Mouse (Mus musculus) kidney, adult 2 months (tissue): ENCODE data around the gene Scaf11. TPM values are rescaled to one million over a fixed set of nuclear protein-coding genes. Genes with fewer than 3 reads are reported as not detected.

ENCODE experiments used
- DNase-seq: peaks from one replicate; pipeline ENCODE4 v3.0.0; 2021
- H3K27ac ChIP-seq: fragments of 200-500 bp; 2 replicates; pipeline ENCODE4 v1.5.1; 2012; ENCODE audit warnings: low read depth, low read length, control low read depth, inconsistent platforms; ENCODE audit not compliant: insufficient read depth
- H3K27me3 ChIP-seq: fragments of 200-500 bp; replicated peaks from 2 replicates; pipeline ENCODE4 v1.6.1; 2012; ENCODE audit warnings: mild to moderate bottlenecking, moderate library complexity, low read length, inconsistent platforms; ENCODE audit not compliant: control insufficient read depth, insufficient read depth
- H3K36me3 ChIP-seq: fragments of 200-500 bp; 2 replicates; pipeline ENCODE4 v1.6.1; 2012; ENCODE audit warnings: mild to moderate bottlenecking, moderate library complexity, low read length, inconsistent platforms; ENCODE audit not compliant: control insufficient read depth, insufficient read depth
- H3K4me1 ChIP-seq: fragments of 200-500 bp; 2 replicates; pipeline ENCODE4 v1.6.1; 2011; ENCODE audit warnings: low read length; ENCODE audit not compliant: control insufficient read depth, insufficient read depth
- H3K4me3 ChIP-seq: fragments of 200-500 bp; 2 replicates; pipeline ENCODE4 v1.5.1; 2011; ENCODE audit warnings: mild to moderate bottlenecking, low read depth, low read length, control low read depth; ENCODE audit not compliant: insufficient read depth
- CTCF ChIP-seq: fragments of 200-500 bp; conservative IDR thresholded peaks from 2 replicates; pipeline ENCODE4 v1.5.1; 2011; ENCODE audit warnings: low read depth, mild to moderate bottlenecking, control low read depth, low read length, moderate library complexity, mixed read lengths; ENCODE audit not compliant: insufficient read depth, insufficient read length
- POLR2A ChIP-seq: fragments of 200-500 bp; IDR thresholded peaks from one replicate; pipeline ENCODE4 v1.6.1; 2011; ENCODE audit warnings: low read depth, low read length, control low read depth
- WGBS: fragments of 180-500 bp; shearing (Covaris S2); methylation state at CpG from one replicate; pipeline ENCODE4 v1.1.7; 2018; 5-methylcytosine and 5-hydroxymethylcytosine counted together
- polyA plus RNA-seq: library from polyadenylated mRNA; depleted of rRNA; stranded (reverse); fragments of >200 nt; gene quantifications from 2 replicates; pipeline ENCODE4 v1.2.3, GENCODE M21; 2012

Gene Scaf11
- polyA plus RNA-seq, 1 experiment: 22.0 TPM

DNA sequence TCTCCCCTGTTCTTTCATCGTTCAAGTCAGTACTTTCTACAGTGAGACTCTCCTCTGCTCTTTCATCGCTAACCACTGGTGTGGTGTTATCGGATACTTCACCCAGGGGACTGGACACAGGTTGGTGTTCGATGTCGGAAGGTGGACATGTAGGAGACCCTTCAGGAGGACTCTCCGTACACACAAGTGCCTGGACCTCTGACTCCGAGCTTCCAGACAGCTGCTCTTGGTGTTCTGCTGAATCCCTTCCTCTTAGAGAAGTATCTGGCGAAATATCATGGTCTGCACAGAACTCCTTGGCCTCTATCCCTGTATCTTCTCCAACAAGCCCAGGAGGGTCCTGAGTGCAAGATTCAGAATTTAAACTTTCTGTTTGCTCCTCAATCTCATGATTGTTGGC lies 40.7 kb downstream of the Scaf11 start:
- DNase-seq: no peak
- peaks cover 18% of the 10 kb centered on the region for H3K36me3 ChIP-seq
- no peak overlapping the region for H3K27ac ChIP-seq
- no peak overlapping the region for H3K4me3 ChIP-seq
- H3K27me3 ChIP-seq: no peaks in the 10 kb centered on the region
- H3K4me1 ChIP-seq: no peaks in the 10 kb centered on the region
- 92% methylated on average over 8 of the region's 8 CpGs for WGBS
- TF ChIP-seq CTCF: no peak
- TF ChIP-seq POLR2A: no peak

DNA sequence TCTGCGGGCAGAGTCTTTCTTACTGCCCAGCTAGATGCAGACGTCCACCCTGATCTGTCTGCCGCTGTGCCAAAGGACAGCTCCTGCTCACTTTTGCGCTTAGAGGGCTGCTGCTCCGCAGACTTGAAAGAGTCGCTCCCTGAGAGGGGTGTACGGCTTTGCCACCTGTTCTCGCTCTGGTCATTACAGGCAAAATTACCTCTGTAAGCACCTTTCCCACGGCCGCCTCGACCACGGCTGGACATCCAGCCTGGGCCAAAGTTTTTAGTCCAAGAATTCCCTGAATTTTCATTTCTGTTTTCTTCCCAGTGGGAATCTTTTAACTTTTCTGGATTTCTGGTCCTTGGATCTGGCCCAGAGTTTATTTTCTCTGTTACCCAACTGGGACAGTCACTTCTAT lies 42.5 kb downstream of the Scaf11 start:
- Histone ChIP-seq H3K27ac (no peak overlapping the region), H3K36me3 (peaks cover 20% of the 10 kb centered on the region), H3K4me1 (no peaks in the 10 kb centered on the region), H3K4me3 (no peak overlapping the region), H3K27me3 (no peaks in the 10 kb centered on the region)
- TF ChIP-seq CTCF: no peak
- TF ChIP-seq POLR2A: no peak
- DNase-seq: no peak
- WGBS: 90% methylated on average over 12 of the region's 12 CpGs

DNA sequence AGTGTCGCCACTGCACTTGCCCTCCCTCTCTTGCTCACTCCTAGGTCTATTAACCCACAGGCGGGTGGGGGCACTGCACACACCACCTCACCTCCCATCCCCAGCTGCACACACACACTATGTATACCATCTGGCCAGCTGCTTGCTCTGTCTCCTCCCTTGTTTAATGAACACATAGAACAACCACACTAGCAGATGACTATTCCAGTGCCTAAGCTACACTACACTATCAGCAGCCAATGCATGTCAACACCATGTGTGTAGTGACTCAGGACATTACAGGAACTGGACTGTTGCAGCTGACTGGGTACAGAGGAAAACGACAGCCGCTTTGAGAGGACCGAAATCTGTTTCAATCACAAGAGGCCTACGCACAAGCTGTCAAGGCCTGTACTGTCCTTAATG lies 51.9 kb downstream of the Scaf11 start:
- TF ChIP-seq CTCF (no peak), POLR2A (no peak)
- Histone ChIP-seq H3K36me3 (no peaks in the 10 kb centered on the region; the same call in 1 of the 2 replicates), H3K27ac (no peak overlapping the region), H3K27me3 (no peaks in the 10 kb centered on the region), H3K4me1 (no peaks in the 10 kb centered on the region), H3K4me3 (no peak overlapping the region)
- 88% methylated on average over 6 of the region's 6 CpGs for WGBS
- DNase-seq: no peak

DNA sequence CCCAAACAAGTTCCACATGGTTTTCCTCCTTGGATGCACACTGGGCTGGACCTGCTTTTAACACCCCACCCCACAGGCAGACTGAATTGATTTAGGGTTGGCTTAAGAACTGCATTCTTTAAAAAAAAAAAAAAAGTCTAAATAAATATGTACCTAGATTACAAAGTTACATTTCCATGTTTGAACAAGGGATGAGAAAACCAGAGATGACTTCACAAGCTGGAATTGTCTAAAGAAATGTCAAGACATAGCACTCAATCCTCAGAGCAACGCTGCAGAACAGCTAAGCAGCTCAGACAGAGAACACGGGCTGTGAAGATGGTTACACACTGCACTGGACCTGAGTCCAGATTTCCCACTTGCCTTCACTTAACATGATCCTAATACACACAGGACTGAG lies 53.5 kb downstream of the Scaf11 start:
- no peak for TF ChIP-seq CTCF
- TF ChIP-seq POLR2A: no peak
- no peak for DNase-seq
- no peaks in the 10 kb centered on the region for H3K27me3 ChIP-seq
- WGBS: 73% methylated on average over 2 of the region's 2 CpGs
- H3K4me3 ChIP-seq: no peak overlapping the region
- no peaks in the 10 kb centered on the region; the same call in 1 of the 2 replicates for H3K36me3 ChIP-seq
- H3K27ac ChIP-seq: no peak overlapping the region
- H3K4me1 ChIP-seq: no peaks in the 10 kb centered on the region

DNA sequence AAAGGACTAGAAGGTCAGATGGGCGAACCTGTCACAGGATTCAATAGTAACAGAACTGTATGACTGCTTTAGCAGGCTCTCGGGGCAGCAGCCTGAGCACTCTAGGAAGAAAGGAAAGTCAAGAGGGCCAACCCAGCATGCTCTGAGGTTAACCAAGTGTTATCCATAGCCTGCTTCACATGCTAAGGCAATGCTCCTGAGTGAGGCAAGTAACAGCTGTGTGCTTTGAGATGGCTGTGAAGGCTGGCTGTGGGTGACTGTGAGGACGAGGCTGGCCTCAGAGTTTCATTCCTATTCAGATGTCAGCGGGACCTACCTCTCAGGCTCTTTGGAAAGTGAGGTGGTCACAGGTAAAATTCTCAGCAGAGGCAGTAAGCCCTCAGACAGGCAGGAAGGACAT lies 54.4 kb downstream of the Scaf11 start:
- no peak for DNase-seq
- TF ChIP-seq POLR2A: no peak
- TF ChIP-seq CTCF: no peak
- Histone ChIP-seq H3K4me3 (no peak overlapping the region), H3K4me1 (no peaks in the 10 kb centered on the region), H3K27me3 (no peaks in the 10 kb centered on the region), H3K27ac (no peak overlapping the region), H3K36me3 (no peaks in the 10 kb centered on the region; the same call in 1 of the 2 replicates)
- 90% methylated on average over 4 of the region's 4 CpGs for WGBS

DNA sequence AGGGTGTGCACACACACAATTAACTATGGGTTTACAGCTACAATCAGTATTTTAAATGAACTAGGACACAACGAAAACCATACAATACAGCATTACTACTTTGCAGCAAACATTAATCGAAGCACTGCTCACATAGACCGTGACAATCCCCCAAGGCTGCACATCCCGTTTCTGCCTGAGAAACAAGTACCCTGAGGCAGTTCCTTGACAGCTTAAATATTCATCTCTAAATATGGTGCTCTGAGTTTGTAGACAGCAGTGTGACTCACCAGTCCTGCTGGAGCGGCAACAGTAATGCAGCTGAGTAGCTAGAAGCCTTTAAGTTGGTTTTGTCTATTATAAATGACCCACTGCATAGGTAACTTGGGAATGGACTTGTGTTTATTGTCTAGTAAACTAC lies 55.1 kb downstream of the Scaf11 start:
- TF ChIP-seq POLR2A: no peak
- no peak for TF ChIP-seq CTCF
- Histone ChIP-seq H3K4me1 (no peaks in the 10 kb centered on the region), H3K36me3 (no peaks in the 10 kb centered on the region; the same call in 1 of the 2 replicates), H3K27me3 (no peaks in the 10 kb centered on the region), H3K27ac (no peak overlapping the region), H3K4me3 (no peak overlapping the region)
- WGBS: 72% methylated on average over 5 of the region's 5 CpGs
- DNase-seq: no peak

DNA sequence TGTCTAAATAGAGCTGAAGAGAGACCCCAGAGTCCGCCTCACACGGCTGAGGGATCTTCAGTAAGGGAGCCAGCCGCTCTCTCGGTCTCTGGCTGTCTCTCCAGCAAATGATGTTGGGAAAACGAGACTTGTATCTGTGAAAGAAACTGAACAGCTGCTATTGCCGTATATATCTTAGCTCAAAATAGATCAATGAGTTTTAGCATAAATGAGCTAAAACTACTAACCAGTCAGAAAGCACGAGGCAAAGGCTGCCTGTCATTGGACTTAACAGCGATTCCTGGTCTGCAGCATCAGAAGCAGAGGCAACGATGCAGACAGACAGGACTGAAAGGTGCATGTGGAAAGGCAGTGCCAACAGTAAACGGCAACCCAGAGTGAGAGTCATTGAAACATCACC lies 62.3 kb downstream of the Scaf11 start:
- DNase-seq: no peak
- H3K27me3 ChIP-seq: no peaks in the 10 kb centered on the region
- no peaks in the 10 kb centered on the region for H3K4me1 ChIP-seq
- no peak overlapping the region for H3K4me3 ChIP-seq
- WGBS: 90% methylated on average over 10 of the region's 10 CpGs
- no peak for TF ChIP-seq CTCF
- TF ChIP-seq POLR2A: no peak
- H3K36me3 ChIP-seq: peaks cover 2% of the 10 kb centered on the region
- no peak overlapping the region for H3K27ac ChIP-seq
